Mouse (Mus musculus) cerebellum, postnatal 10 days (tissue): ENCODE measurements at regions not wholly inside any gene's neighbourhood (a gene's known extent, or its start where the extent isn't known, plus 50 kb on each side); places are given as distances from the start of the nearest gene placed in this dataset.

Source experiments
- DNase-seq, 2 experiments: peaks; one replicate each; pipeline ENCODE4 v3.0.0; 2021; ENCODE audit warnings: mixed read lengths in 2 of 2

- DNase-seq, result no peak
These were observed 59.1 kb upstream of the Gm34302 start for GRCm38 (mm10) chr3:63542638-63543408.

DNA sequence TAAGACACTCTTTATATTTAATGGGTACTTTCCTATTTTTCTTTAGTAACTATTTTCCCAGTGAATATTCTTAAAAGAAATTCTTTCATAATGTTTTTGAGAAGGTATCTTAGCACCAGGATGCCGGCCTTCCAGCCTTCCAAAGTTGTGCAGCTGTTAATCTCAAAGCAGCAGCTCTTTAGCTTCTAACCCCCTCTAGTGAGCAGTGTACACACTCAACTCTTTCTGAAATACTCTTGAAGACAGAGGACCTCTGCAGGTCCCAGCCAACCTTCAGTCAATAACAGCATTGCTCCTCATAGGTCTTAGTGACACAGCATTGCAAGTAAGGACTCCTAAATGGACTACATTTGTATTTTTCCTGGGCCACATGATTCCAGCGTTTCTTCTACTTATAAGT, 55.2 kb upstream of the Gm34302 start:
- DNase-seq, result no peak

DNA sequence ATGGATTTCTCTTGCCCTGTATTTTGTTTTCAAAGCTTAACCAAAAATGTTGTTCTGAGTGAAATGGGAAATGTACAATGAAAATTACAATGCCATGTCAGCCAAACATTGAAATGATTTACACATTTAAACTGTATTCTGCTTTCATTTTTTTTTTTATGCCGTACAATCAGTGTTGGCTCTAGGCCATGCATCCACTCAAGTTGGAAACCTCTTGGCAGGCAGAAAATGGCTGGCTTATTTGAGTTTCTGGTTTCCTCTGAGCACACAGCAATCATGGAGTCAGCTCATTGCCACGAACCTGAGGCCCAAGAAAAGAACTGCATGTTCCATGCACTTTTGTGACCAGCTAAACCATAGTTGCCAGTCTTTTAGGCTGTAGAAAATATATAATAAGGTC, 50.5 kb upstream of the Gm34302 start:
- peak; percentile 11 to 17 for DNase-seq
